Mouse (Mus musculus) heart, embryonic 11.5 days (tissue): ENCODE data around the gene Rffl. TPM values are rescaled to one million over a fixed set of nuclear protein-coding genes. Genes with fewer than 3 reads are reported as not detected.

Source experiments
- ATAC-seq: fragments of 200-750 bp; cut with Nextera tagmentation; replicated peaks from 2 replicates; pipeline ENCODE4 v1.8.0; 2017; ENCODE audit warnings: moderate library complexity; ENCODE audit not compliant: insufficient number of reproducible peaks, low FRiP score, low TSS enrichment
- H3K27ac ChIP-seq: fragments of 300-500 bp; sonication (generic); 2 replicates; pipeline ENCODE4 v1.5.1; 2014; ENCODE audit warnings: mild to moderate bottlenecking, low read depth, low read length
- H3K27me3 ChIP-seq: fragments of 300-500 bp; sonication (generic); 2 replicates; pipeline ENCODE4 v1.6.1; 2014; ENCODE audit warnings: mild to moderate bottlenecking, low read length, mixed read lengths; ENCODE audit not compliant: control insufficient read depth, insufficient read depth
- H3K36me3 ChIP-seq: fragments of 300-500 bp; sonication (generic); 2 replicates; pipeline ENCODE4 v1.6.1; 2014; ENCODE audit warnings: mild to moderate bottlenecking, low read length, moderate library complexity, mixed read lengths; ENCODE audit not compliant: control insufficient read depth, insufficient read depth
- H3K4me1 ChIP-seq: fragments of 300-500 bp; sonication (generic); 2 replicates; pipeline ENCODE4 v1.6.1; 2014; ENCODE audit warnings: low read length; ENCODE audit not compliant: control insufficient read depth, insufficient read depth
- H3K4me2 ChIP-seq: fragments of 300-500 bp; sonication (generic); 2 replicates; pipeline ENCODE4 v1.6.1; 2014; ENCODE audit warnings: mild to moderate bottlenecking, moderate library complexity
- H3K4me3 ChIP-seq: fragments of 300-500 bp; sonication (generic); 2 replicates; pipeline ENCODE4 v1.5.1; 2014; ENCODE audit warnings: low read depth, low read length
- H3K9ac ChIP-seq: fragments of 300-500 bp; sonication (generic); 2 replicates; pipeline ENCODE4 v1.6.1; 2014; ENCODE audit warnings: mild to moderate bottlenecking, low read depth, low read length, moderate library complexity
- H3K9me3 ChIP-seq: fragments of 300-500 bp; sonication (generic); replicated peaks from 2 replicates; pipeline ENCODE4 v1.6.1; 2016; ENCODE audit warnings: low read length; ENCODE audit not compliant: control insufficient read depth
- WGBS: fragments of 180-500 bp; shearing (Covaris S2); extraction: QIAGEN DNeasy Blood & Tissue Kit; methylation state at CpG from one replicate; pipeline ENCODE4 v1.1.7; 2014; ENCODE audit not compliant: insufficient replicate concordance; 5-methylcytosine and 5-hydroxymethylcytosine counted together
- polyA plus RNA-seq: library from polyadenylated mRNA; unstranded; fragments of >200 nt; fragmentation: Nextera tagmentation; extraction: Ambion mirVana; gene quantifications from 2 replicates; pipeline ENCODE4 v1.2.1, GENCODE M21; 2014

Rffl gene
- polyA plus RNA-seq, 1 experiment from 2014 or later, result 7.4 TPM

DNA sequence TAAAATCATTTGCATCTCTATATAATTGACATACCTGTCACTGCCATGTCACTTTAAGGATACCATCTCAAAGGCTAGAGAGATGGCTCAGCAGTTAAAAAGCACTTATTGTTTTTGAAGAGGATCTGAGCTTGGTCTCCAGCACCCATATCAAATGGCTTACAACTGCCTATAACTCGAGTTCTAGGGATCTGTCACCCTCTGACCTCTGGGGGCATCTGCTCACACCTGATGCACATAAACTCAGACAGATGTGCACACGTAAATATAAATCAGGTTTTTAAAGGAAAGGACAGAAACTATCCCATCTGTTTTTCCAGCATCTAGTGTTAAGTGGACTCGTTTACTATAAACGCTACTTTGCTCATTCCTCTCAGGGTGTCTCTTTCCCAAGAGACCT lies 107.7 kb downstream of the Rffl start:
- Histone ChIP-seq H3K4me2 (peak overlapping the region; percentile 97), H3K27me3 (no peaks in the 10 kb centered on the region), H3K27ac (peak overlapping the region; percentile 93), H3K4me3 (peak overlapping the region; percentile 98), H3K4me1 (peaks cover 10% of the 10 kb centered on the region), H3K36me3 (no peaks in the 10 kb centered on the region; the same call in 1 of the 2 replicates), H3K9ac (peak overlapping the region; percentile 93; the same call in 1 of the 2 replicates), H3K9me3 (no peaks in the 10 kb centered on the region)
- 11% methylated on average over 4 of the region's 4 CpGs for WGBS
- no peak for ATAC-seq

DNA sequence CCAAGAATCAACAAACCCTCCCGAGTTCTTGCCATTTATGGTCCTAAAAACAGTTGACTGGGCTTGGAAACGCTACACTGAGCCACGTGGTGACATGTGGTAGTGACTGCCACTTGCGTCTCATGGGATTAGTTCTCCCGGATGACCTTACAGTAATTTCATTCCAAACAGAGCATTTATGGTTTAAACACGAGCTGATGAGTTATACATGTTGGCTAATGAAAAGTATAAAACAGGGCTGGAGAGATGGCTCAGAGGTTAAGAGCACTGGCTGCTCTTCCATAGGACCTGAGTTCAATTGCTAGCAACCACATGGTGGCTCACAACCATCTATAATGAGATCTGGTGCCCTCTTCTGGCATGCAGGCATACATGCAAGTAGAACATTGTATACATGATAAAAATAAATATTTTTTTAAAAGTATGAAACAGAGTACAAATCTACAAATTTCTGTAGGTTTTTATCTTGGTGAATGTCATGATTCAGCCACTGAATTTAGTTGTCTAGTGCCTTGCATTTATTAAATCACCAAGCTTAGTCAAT lies 108.7 kb downstream of the Rffl start:
- no peak overlapping the region for H3K4me3 ChIP-seq
- no peak for ATAC-seq
- H3K9me3 ChIP-seq, result no peaks in the 10 kb centered on the region
- no peaks in the 10 kb centered on the region for H3K36me3 ChIP-seq
- no peaks in the 10 kb centered on the region for H3K27me3 ChIP-seq
- H3K27ac ChIP-seq, result no peak overlapping the region
- H3K4me1 ChIP-seq, result peaks cover 10% of the 10 kb centered on the region
- H3K9ac ChIP-seq, result no peak overlapping the region
- no peak overlapping the region for H3K4me2 ChIP-seq
- 79% methylated on average over 6 of the region's 6 CpGs for WGBS

GRCm38 (mm10) chr11:82755919-82756318 lies 115.1 kb downstream of the Rffl start:
- WGBS, result 76% methylated on average over 1 of the region's 1 CpGs
- H3K27me3 ChIP-seq, result no peaks in the 10 kb centered on the region
- no peaks in the 10 kb centered on the region for H3K9me3 ChIP-seq
- ATAC-seq, result no peak
- no peak overlapping the region for H3K9ac ChIP-seq
- H3K36me3 ChIP-seq, result no peaks in the 10 kb centered on the region
- no peak overlapping the region for H3K27ac ChIP-seq
- H3K4me3 ChIP-seq, result no peak overlapping the region
- no peaks in the 10 kb centered on the region for H3K4me1 ChIP-seq
- no peak overlapping the region for H3K4me2 ChIP-seq

Other genes starting within 250 kb of the Rffl start
- 0.14 and 0.32 TPM in 2 replicates for gene Cct6b, start 106.9 kb downstream of the Rffl start, polyA plus RNA-seq
- 31.7 and 32.2 TPM in 2 replicates for gene Zfp830, start 106.9 kb downstream of the Rffl start, polyA plus RNA-seq
- gene Lig3, start 90.1 kb downstream of the Rffl start, polyA plus RNA-seq, result 24.2 and 31.1 TPM in 2 replicates
- gene Rad51d, start 19.4 kb upstream of the Rffl start, polyA plus RNA-seq, result 15.3 and 16.4 TPM in 2 replicates
- 0.10 TPM in 1 of 2 replicates, not detected in the other for gene Fndc8, start 20.9 kb upstream of the Rffl start, polyA plus RNA-seq
- gene Nle1, start 37.2 kb upstream of the Rffl start, polyA plus RNA-seq, result 16.7 and 22.9 TPM in 2 replicates
- gene Unc45b, start 39.3 kb upstream of the Rffl start, polyA plus RNA-seq, result 174 and 220 TPM in 2 replicates
- 0.68 and 1.4 TPM in 2 replicates for gene Slfn5, start 80.1 kb upstream of the Rffl start, polyA plus RNA-seq
- gene Slfn9, start 120.6 kb upstream of the Rffl start, polyA plus RNA-seq, result 14.1 and 16.6 TPM in 2 replicates
- 0.29 and 0.39 TPM in 2 replicates for gene Slfn8, start 149.6 kb upstream of the Rffl start, polyA plus RNA-seq
- gene Slfn2, start 193.9 kb upstream of the Rffl start, polyA plus RNA-seq, result 2.4 and 2.7 TPM in 2 replicates
- gene Slfn1, start 245.6 kb upstream of the Rffl start, polyA plus RNA-seq, result not detected in 2 replicates